Mouse (Mus musculus): ENCODE results near the gene Cmss1.

Gene Cmss1

GRCm38 (mm10) chr16:57295216-57295934, 311.3 kb downstream of the Cmss1 start:
- DNase-seq (ENCODE audit: low read depth, low spot score) = no peak

GRCm38 (mm10) chr16:57292765-57293164, 313.9 kb downstream of the Cmss1 start, which contains the start of gene Tmem30c:
Tmem30c (minus strand) TSS chr16:57292865.
- no peak for DNase-seq (ENCODE audit: low read depth, low spot score)

GRCm38 (mm10) chr16:57292296-57292695, 314.4 kb downstream of the Cmss1 start:
- no peak for DNase-seq (ENCODE audit: low read depth, low spot score)

- DNase-seq (ENCODE audit: low read depth, low spot score) = no peak
Observed at GRCm38 (mm10) chr16:57291696-57292095, 315.0 kb downstream of the Cmss1 start.

GRCm38 (mm10) chr16:57281417-57281816, 325.2 kb downstream of the Cmss1 start:
- no peak for DNase-seq (ENCODE audit: low read depth, low spot score)

- no peak for DNase-seq (ENCODE audit: low read depth, low spot score)
Observed at GRCm38 (mm10) chr16:57280221-57281217, 326.1 kb downstream of the Cmss1 start.

- no peak for DNase-seq (ENCODE audit: low read depth, low spot score)
Observed at GRCm38 (mm10) chr16:57278976-57279626, 327.6 kb downstream of the Cmss1 start.

- no peak for DNase-seq (ENCODE audit: low read depth, low spot score)
Observed at GRCm38 (mm10) chr16:57269751-57270150, 336.9 kb downstream of the Cmss1 start.

- peak; percentile 86 for DNase-seq (ENCODE audit: low read depth, low spot score)
Observed at GRCm38 (mm10) chr16:57268058-57268841, 338.4 kb downstream of the Cmss1 start.

GRCm38 (mm10) chr16:57267068-57267467, 339.6 kb downstream of the Cmss1 start:
- no peak for DNase-seq (ENCODE audit: low read depth, low spot score)

GRCm38 (mm10) chr16:57260152-57260551, 346.5 kb downstream of the Cmss1 start:
- no peak for DNase-seq (ENCODE audit: low read depth, low spot score)

- DNase-seq (ENCODE audit: low read depth, low spot score) = no peak
Observed at GRCm38 (mm10) chr16:57259356-57260083, 347.1 kb downstream of the Cmss1 start.

Measured in telencephalon, adult 2 months (tissue).